Comparison of ENCODE assay signal across 8 mouse cellular contexts in the genomic region with DNA sequence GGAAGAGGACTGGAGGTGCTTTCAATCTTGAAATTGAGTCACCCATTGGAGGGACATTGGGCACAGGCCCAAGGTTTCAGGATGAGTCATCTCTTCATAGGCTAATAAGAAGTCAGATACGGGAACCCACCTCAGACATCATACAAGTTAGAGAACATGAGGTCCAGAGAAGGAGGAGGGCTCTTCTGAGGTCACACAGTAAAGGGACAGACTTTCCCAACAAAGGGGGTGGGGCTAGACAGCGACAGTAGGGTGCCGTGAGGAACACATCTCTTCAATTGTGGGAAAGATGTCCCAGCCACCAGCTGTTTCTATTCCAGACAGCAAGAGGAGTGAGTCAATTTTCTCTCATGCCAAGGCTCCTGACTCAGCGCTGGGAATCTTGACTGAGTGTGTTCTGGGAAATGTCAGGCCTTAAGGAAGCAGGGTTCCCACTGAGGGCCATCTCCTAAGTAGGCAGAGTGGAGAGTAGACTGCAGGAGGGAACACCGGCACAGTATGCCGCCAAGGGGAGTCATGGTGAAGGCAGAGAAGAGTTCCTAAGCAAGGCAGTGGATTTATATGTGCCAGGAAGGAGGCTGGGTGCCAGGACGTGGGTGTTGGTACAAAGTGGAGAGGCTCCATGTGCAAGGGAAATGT. TPM values are rescaled to one million over a fixed set of nuclear protein-coding genes. Genes with fewer than 3 reads are reported as not detected.
DNase-seq lines count a peak whose midpoint lies in the region; ATAC-seq lines count a peak whose summit lies in the region.

No protein-coding gene starts in this region.

- no peak overlapping the region for H3K4me2 ChIP-seq in heart, embryonic 11.5 days
- H3K4me2 ChIP-seq in neural tube, embryonic 13.5 days = no peak overlapping the region

- peak; percentile 70 to 81 for DNase-seq in heart, adult 18-20 months
- peak; percentile 85 for DNase-seq in adipocyte (ENCODE audit: low spot score)
- peak; percentile 56 for DNase-seq in gastrocnemius, postnatal 25 days
- peak; percentile 84 to 87 for DNase-seq in left cerebral cortex, adult 18-20 months (ENCODE audit: low spot score in 2 of 2)
- DNase-seq in kidney, postnatal 14 days = no peak

- H3K36me3 ChIP-seq in heart, embryonic 11.5 days (ENCODE audit: control insufficient read depth, insufficient read depth, low read length) = no peaks in the 10 kb centered on the region
- 0 out of 2 replicates have a peak, but pooled peaks cover 6% of the 10 kb centered on the region for H3K36me3 ChIP-seq in neural tube, embryonic 13.5 days

- H3K9me3 ChIP-seq in heart, embryonic 11.5 days (replicated peaks; ENCODE audit: control insufficient read depth, low read length) = no peaks in the 10 kb centered on the region
- no peaks in the 10 kb centered on the region for H3K9me3 ChIP-seq in neural tube, embryonic 13.5 days

- no peak for ATAC-seq in heart, embryonic 11.5 days (replicated peaks; ENCODE audit: insufficient number of reproducible peaks, low FRiP score, low TSS enrichment)
- no peak for ATAC-seq in neural tube, embryonic 13.5 days (ENCODE audit: low read depth)
- ATAC-seq in CD4-positive, CD25-positive, alpha-beta regulatory T cell, adult 4 months = no peak

- H3K9ac ChIP-seq in heart, embryonic 11.5 days (ENCODE audit: low read depth, low read length) = no peak overlapping the region
- H3K9ac ChIP-seq in neural tube, embryonic 13.5 days = no peak overlapping the region

- no peak overlapping the region for H3K4me3 ChIP-seq in heart, embryonic 11.5 days (ENCODE audit: low read depth, low read length)
- H3K4me3 ChIP-seq in neural tube, embryonic 13.5 days = no peak overlapping the region

- H3K27me3 ChIP-seq in heart, embryonic 11.5 days (ENCODE audit: control insufficient read depth, insufficient read depth, low read length) = no peaks in the 10 kb centered on the region
- no peaks in the 10 kb centered on the region for H3K27me3 ChIP-seq in neural tube, embryonic 13.5 days

- 64% methylated on average over 7 of the region's 7 CpGs for WGBS in heart, embryonic 11.5 days (ENCODE audit: insufficient replicate concordance)
- 75% methylated on average over 7 of the region's 7 CpGs for WGBS in neural tube, embryonic 13.5 days

- peaks cover 14% of the 10 kb centered on the region for H3K4me1 ChIP-seq in heart, embryonic 11.5 days (ENCODE audit: control insufficient read depth, insufficient read depth, low read length)
- H3K4me1 ChIP-seq in neural tube, embryonic 13.5 days (replicated peaks) = peaks cover 33% of the 10 kb centered on the region

- no peak overlapping the region for H3K27ac ChIP-seq in heart, embryonic 11.5 days (ENCODE audit: low read depth, low read length)
- peak overlapping the region; percentile 84 for H3K27ac ChIP-seq in neural tube, embryonic 13.5 days (replicated peaks)

RNA-seq across cellular contexts. Expression of a gene that starts 1.0 kb away (rescaled TPM):
- total RNA-seq in heart, adult 18-20 months (2021) = 10 to 100 TPM in 1 of 2 experiments, 1 to 10 TPM in 1; 9.8 to 11.3 TPM
- polyA plus RNA-seq in heart, embryonic 11.5 days (2014; fragmentation: Nextera tagmentation; extraction: Ambion mirVana) = 9.1 and 10.6 TPM in 2 replicates
- total RNA-seq in gastrocnemius, postnatal 25 days (2021) = 1 to 10 TPM; 3.0 to 4.9 TPM
- total RNA-seq in left cerebral cortex, adult 18-20 months (2021) = 10 to 100 TPM; 33.6 to 39.6 TPM
- 22.2 and 22.6 TPM in 2 replicates for polyA plus RNA-seq in neural tube, embryonic 13.5 days (2015; fragmentation: Nextera tagmentation; extraction: Ambion mirVana)
- polyA plus RNA-seq in CD4-positive, CD25-positive, alpha-beta regulatory T cell, adult 4 months (2017; shearing (Covaris generic)) = 10 to 100 TPM in 1 of 2 experiments, 1 to 10 TPM in 1; 8.7 to 10.8 TPM

RNA-seq across cellular contexts. Expression of a gene that starts 3.4 kb away (rescaled TPM):
- 1 to 10 TPM; 4.6 TPM for total RNA-seq in heart, adult 18-20 months (2021)
- 2.8 and 3.2 TPM in 2 replicates for polyA plus RNA-seq in heart, embryonic 11.5 days (2014; fragmentation: Nextera tagmentation; extraction: Ambion mirVana)
- 1 to 10 TPM; 2.3 to 3.6 TPM for total RNA-seq in gastrocnemius, postnatal 25 days (2021)
- total RNA-seq in left cerebral cortex, adult 18-20 months (2021) = 10 to 100 TPM; 11.3 to 11.7 TPM
- 5.1 and 7.5 TPM in 2 replicates for polyA plus RNA-seq in neural tube, embryonic 13.5 days (2015; fragmentation: Nextera tagmentation; extraction: Ambion mirVana)
- 1 to 10 TPM; 1.9 to 2.5 TPM for polyA plus RNA-seq in CD4-positive, CD25-positive, alpha-beta regulatory T cell, adult 4 months (2017; shearing (Covaris generic))

RNA-seq across cellular contexts. Expression of a gene that starts 26.4 kb away (rescaled TPM):
- 1 to 10 TPM; 2.4 to 3.3 TPM for total RNA-seq in heart, adult 18-20 months (2021)
- polyA plus RNA-seq in heart, embryonic 11.5 days (2014; fragmentation: Nextera tagmentation; extraction: Ambion mirVana) = 3.4 and 4.6 TPM in 2 replicates
- 1 to 10 TPM; 3.6 to 5.4 TPM for total RNA-seq in gastrocnemius, postnatal 25 days (2021)
- 100 to 1,000 TPM; 108 to 128 TPM for total RNA-seq in left cerebral cortex, adult 18-20 months (2021)
- polyA plus RNA-seq in neural tube, embryonic 13.5 days (2015; fragmentation: Nextera tagmentation; extraction: Ambion mirVana) = 52.8 and 55.3 TPM in 2 replicates
- under 1 TPM; 0.11 to 0.25 TPM for polyA plus RNA-seq in CD4-positive, CD25-positive, alpha-beta regulatory T cell, adult 4 months (2017; shearing (Covaris generic))

RNA-seq across cellular contexts. Expression of a gene that starts 35.7 kb away (rescaled TPM):
- total RNA-seq in heart, adult 18-20 months (2021) = 10 to 100 TPM; 40.1 to 40.2 TPM
- 191 and 210 TPM in 2 replicates for polyA plus RNA-seq in heart, embryonic 11.5 days (2014; fragmentation: Nextera tagmentation; extraction: Ambion mirVana)
- 10 to 100 TPM; 31.4 to 31.8 TPM for total RNA-seq in gastrocnemius, postnatal 25 days (2021)
- 10 to 100 TPM; 75.9 to 85.9 TPM for total RNA-seq in left cerebral cortex, adult 18-20 months (2021)
- polyA plus RNA-seq in neural tube, embryonic 13.5 days (2015; fragmentation: Nextera tagmentation; extraction: Ambion mirVana) = 206 and 216 TPM in 2 replicates
- 10 to 100 TPM; 60.9 to 76.3 TPM for polyA plus RNA-seq in CD4-positive, CD25-positive, alpha-beta regulatory T cell, adult 4 months (2017; shearing (Covaris generic))

RNA-seq across cellular contexts. Expression of a gene that starts 36.2 kb away (rescaled TPM):
- 10 to 100 TPM; 10.8 to 15.7 TPM for total RNA-seq in heart, adult 18-20 months (2021)
- 2.3 and 3.5 TPM in 2 replicates for polyA plus RNA-seq in heart, embryonic 11.5 days (2014; fragmentation: Nextera tagmentation; extraction: Ambion mirVana)
- total RNA-seq in gastrocnemius, postnatal 25 days (2021) = 10 to 100 TPM; 12.1 to 13.0 TPM
- 10 to 100 TPM; 19.7 to 22.7 TPM for total RNA-seq in left cerebral cortex, adult 18-20 months (2021)
- polyA plus RNA-seq in neural tube, embryonic 13.5 days (2015; fragmentation: Nextera tagmentation; extraction: Ambion mirVana) = 3.4 and 4.0 TPM in 2 replicates
- 1 to 10 TPM; 3.8 to 6.0 TPM for polyA plus RNA-seq in CD4-positive, CD25-positive, alpha-beta regulatory T cell, adult 4 months (2017; shearing (Covaris generic))

Comparison
In these comparisons a context has a peak if more than half of its experiments do, and no peak if none do; other contexts are left out.
1. RNA of a gene that starts 26.4 kb away (total RNA-seq): 108 to 128 TPM in left cerebral cortex, adult 18-20 months; 3.6 to 5.4 TPM in gastrocnemius, postnatal 25 days and 2.4 to 3.3 TPM in heart, adult 18-20 months; every median in the first group is over 10 times any median in the second.